Mouse (Mus musculus) limb, embryonic 14.5 days (tissue): ENCODE measurements around the gene Adk. TPM values are rescaled to one million over a fixed set of nuclear protein-coding genes. Genes with fewer than 3 reads are reported as not detected.

Experiments used
- ATAC-seq: fragments of 200-750 bp; cut with Nextera tagmentation; 2 replicates; pipeline ENCODE4 v1.8.0; 2017; ENCODE audit warnings: low read depth, moderate number of reproducible peaks, moderate TSS enrichment; ENCODE audit not compliant: low FRiP score
- DNase-seq: peaks from one replicate; pipeline ENCODE4 v3.0.0-alpha.2; 2015; ENCODE audit warnings: low spot score
- H3K27ac ChIP-seq: fragments of 300-500 bp; sonication (generic); replicated peaks from 2 replicates; pipeline ENCODE4 v1.5.1; 2014; ENCODE audit warnings: low read depth, mild to moderate bottlenecking, low read length, moderate library complexity, mixed read lengths
- H3K27me3 ChIP-seq: fragments of 300-500 bp; sonication (generic); 2 replicates; pipeline ENCODE4 v1.6.1; 2014; ENCODE audit warnings: low read length, mixed read lengths; ENCODE audit not compliant: control insufficient read depth, insufficient read depth
- H3K36me3 ChIP-seq: fragments of 300-500 bp; sonication (generic); 2 replicates; pipeline ENCODE4 v1.6.1; 2014; ENCODE audit warnings: mild to moderate bottlenecking, low read length, moderate library complexity, mixed read lengths; ENCODE audit not compliant: control insufficient read depth, insufficient read depth
- H3K4me1 ChIP-seq: fragments of 300-500 bp; sonication (generic); 2 replicates; pipeline ENCODE4 v1.6.1; 2014; ENCODE audit warnings: antibody characterized with exemption, low read length, mixed read lengths; ENCODE audit not compliant: control insufficient read depth, insufficient read depth
- H3K4me2 ChIP-seq: fragments of 300-500 bp; sonication (generic); replicated peaks from 2 replicates; pipeline ENCODE4 v1.6.1; 2014; ENCODE audit warnings: low read depth, mild to moderate bottlenecking, low read length, moderate library complexity; ENCODE audit not compliant: severe bottlenecking
- H3K4me3 ChIP-seq: fragments of 300-500 bp; sonication (generic); replicated peaks from 2 replicates; pipeline ENCODE4 v1.5.1; 2014; ENCODE audit warnings: low read length
- H3K9ac ChIP-seq: fragments of 300-500 bp; sonication (generic); 2 replicates; pipeline ENCODE4 v1.6.1; 2014; ENCODE audit warnings: mild to moderate bottlenecking, low read depth, low read length, moderate library complexity; ENCODE audit not compliant: severe bottlenecking
- H3K9me3 ChIP-seq: fragments of 300-500 bp; sonication (generic); 2 replicates; pipeline ENCODE4 v1.6.1; 2016; ENCODE audit warnings: low read length; ENCODE audit not compliant: control insufficient read depth
- POLR2A ChIP-seq: fragments of 200-500 bp; IDR thresholded peaks from 2 replicates; pipeline ENCODE4 v1.8.0; 2012; ENCODE audit warnings: inconsistent platforms, mild to moderate bottlenecking, moderate library complexity, borderline replicate concordance; ENCODE audit not compliant: insufficient read depth, insufficient read length; ENCODE audit errors: extremely low read depth
- WGBS: fragments of 180-500 bp; shearing (Covaris S2); extraction: QIAGEN DNeasy Blood & Tissue Kit; methylation state at CpG from one replicate; pipeline ENCODE4 v1.1.7; 2014; 5-methylcytosine and 5-hydroxymethylcytosine counted together
- polyA plus RNA-seq, 2 experiments: library from polyadenylated mRNA; depleted of rRNA in 1 of 2; stranded (reverse) in 1 of 2; unstranded in 1 of 2; fragments of >200 nt; fragmentation: Nextera tagmentation in 1 of 2; extraction: Ambion mirVana in 1 of 2; gene quantifications; 2 replicates each; pipeline versions ENCODE4 v1.2.1 to v1.2.3; 2012 to 2014

Gene Adk
- polyA plus RNA-seq, 2 experiments, result 55.6 to 140 TPM

DNA sequence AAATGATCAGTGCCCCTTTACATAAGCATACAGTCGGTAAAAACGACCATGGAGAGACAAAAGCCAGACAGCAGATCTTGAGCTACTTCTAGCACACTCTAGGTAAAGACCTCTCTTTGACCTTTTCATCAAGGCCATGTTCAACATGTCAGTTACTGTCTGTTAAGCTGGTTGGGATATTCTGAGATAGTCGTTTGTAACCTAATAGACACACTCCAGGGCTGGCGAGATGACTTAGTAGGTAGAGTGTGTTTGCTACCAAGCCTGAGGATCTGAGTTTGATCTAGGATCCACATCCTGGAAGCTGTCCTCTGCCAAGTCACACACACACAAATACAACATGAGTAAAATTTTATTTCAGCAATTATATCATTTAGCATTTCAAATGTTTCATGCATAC is 12.8 kb upstream of the Adk start:
- H3K9me3 ChIP-seq, result no peaks in the 10 kb centered on the region
- WGBS, result 90% methylated on average over 4 of the region's 4 CpGs

DNA sequence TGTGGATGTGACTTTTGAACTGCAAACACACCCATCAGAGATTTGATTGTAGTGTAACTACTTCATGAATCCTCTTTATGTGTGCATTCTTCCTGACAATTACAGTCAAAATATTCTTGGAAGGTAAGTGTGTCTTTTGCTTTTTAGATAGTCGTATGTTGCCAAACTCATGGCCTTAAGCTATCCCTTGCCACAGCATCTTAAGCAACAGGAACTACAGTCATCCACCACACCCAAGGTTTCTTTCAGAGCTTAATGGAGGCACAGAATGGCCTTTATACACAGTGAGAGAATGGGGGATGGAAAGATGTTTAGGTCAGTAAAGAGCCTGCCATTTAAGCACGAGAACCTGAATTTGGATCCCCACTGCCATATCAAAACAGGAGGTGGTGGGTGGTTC is 4.5 kb upstream of the Adk start:
- no peak for ATAC-seq
- Histone ChIP-seq H3K9ac (no peak overlapping the region), H3K27me3 (no peaks in the 10 kb centered on the region), H3K36me3 (peaks cover 15% of the 10 kb centered on the region), H3K4me3 (no peak overlapping the region), H3K4me1 (0 out of 2 replicates have a peak, but pooled peaks cover 3% of the 10 kb centered on the region), H3K9me3 (no peaks in the 10 kb centered on the region), H3K4me2 (no peak overlapping the region), H3K27ac (no peak overlapping the region)
- TF ChIP-seq POLR2A, result no peak
- 86% methylated on average over 2 of the region's 2 CpGs for WGBS
- DNase-seq, result no peak

More for the DNA sequence above, 12.8 kb upstream of the Adk start:
- no peak for TF ChIP-seq POLR2A
- no peak for ATAC-seq
- no peak overlapping the region for H3K4me3 ChIP-seq
- no peaks in the 10 kb centered on the region for H3K4me1 ChIP-seq
- H3K27me3 ChIP-seq, result no peaks in the 10 kb centered on the region
- H3K9ac ChIP-seq, result no peak overlapping the region
- H3K4me2 ChIP-seq, result no peak overlapping the region
- no peak overlapping the region for H3K27ac ChIP-seq
- no peak for DNase-seq
- peaks cover 44% of the 10 kb centered on the region for H3K36me3 ChIP-seq

DNA sequence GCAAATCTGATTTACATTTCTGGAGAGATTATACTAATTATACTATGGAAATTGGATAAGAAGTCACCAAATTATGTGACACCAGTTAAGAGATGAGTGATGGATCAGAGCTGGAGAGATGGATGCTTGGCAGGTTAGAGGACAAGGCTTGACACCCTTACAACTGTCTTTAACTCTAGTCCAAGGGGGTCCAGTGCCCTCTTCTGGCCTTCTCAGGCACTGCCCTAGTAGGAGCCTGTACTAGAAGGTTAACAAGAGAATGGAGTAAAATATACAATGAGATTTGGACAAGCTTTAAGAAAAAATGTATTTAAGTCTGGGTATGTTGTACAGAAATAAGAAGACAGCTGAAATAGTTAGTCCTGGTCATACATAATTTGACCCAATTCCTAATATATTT is 3.5 kb upstream of the Adk start:
- Histone ChIP-seq H3K4me2 (no peak overlapping the region), H3K36me3 (peaks cover 15% of the 10 kb centered on the region), H3K4me3 (no peak overlapping the region), H3K9me3 (no peaks in the 10 kb centered on the region), H3K27ac (no peak overlapping the region), H3K27me3 (no peaks in the 10 kb centered on the region), H3K9ac (no peak overlapping the region), H3K4me1 (0 out of 2 replicates have a peak, but pooled peaks cover 3% of the 10 kb centered on the region)
- no peak for TF ChIP-seq POLR2A
- no peak for ATAC-seq
- DNase-seq, result no peak

DNA sequence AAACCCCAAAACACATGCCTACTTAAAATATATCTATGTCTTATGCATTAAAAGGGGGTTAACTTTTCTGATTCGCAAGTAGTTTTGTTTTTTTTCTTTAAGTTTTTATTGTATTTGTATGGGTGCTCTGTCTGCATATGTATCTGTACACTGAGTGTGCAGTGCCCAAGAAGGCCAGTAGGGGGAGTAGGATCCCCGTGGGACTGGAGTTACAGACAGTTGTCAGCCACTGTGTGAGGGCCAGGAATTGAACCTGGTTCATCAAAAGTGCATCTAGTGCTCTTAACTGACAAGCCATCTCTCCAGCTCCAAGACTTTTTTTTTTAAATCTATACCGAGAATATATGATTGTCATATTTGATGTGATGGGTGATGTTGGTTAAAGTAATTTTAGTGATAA is 1.6 kb upstream of the Adk start:
- DNase-seq (no peak), ATAC-seq (no peak)
- H3K4me2 ChIP-seq, result peak overlapping the region; percentile 83; the same call in 1 of the 2 replicates
- no peaks in the 10 kb centered on the region for H3K9me3 ChIP-seq
- no peak overlapping the region for H3K9ac ChIP-seq
- H3K4me1 ChIP-seq, result 0 out of 2 replicates have a peak, but pooled peaks cover 3% of the 10 kb centered on the region
- TF ChIP-seq POLR2A, result no peak
- 0 out of 2 replicates have a peak, but pooled peaks cover 6% of the 10 kb centered on the region for H3K36me3 ChIP-seq
- no peak overlapping the region for H3K27ac ChIP-seq
- H3K27me3 ChIP-seq, result no peaks in the 10 kb centered on the region
- 78% methylated on average over 3 of the region's 3 CpGs for WGBS
- no peak overlapping the region for H3K4me3 ChIP-seq

DNA sequence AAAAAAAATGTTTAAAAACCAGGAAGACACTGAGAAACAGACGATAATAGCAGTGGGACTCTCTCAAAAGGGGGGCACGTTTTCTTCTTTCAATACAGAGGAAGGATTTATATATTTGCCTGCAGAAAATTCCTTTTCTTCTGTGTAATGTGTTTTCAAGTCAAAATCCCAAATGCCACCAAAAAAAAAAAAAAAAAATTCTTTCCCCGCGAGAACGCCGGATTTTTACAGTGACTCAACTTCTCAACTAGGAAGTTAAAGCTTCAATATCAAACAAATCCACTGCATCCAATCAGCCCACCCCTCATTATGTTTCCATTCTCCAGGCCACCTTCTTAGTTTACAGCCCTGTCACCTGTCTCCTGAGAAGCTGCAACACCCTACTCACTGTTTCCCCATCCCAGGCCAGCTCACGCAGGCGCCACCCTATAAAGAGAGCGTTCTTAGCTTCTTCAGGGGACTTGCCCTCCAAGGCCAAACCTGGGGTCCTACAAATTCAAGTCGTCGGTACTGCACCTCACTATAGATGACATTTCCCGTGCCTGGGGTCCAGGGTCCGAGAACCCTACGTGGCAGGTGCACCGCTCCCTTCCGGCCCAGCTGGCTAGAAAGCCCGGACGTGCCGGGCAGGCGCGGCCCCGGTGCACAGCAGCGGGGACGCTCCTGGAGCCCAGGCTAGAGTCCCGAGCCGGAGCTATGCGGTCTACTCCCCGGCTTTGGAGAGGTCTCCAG is 828 bp upstream of the Adk start:
- DNase-seq, result no peak
- 0 out of 2 replicates have a peak, but pooled peaks cover 3% of the 10 kb centered on the region for H3K4me1 ChIP-seq
- H3K27ac ChIP-seq, result peak overlapping the region; percentile 94
- no peak for TF ChIP-seq POLR2A
- H3K4me2 ChIP-seq, result peak overlapping the region; percentile 83
- H3K4me3 ChIP-seq, result peak overlapping the region; percentile 91
- ATAC-seq, result no peak; the same call in 1 of the 2 replicates
- 0 out of 2 replicates have a peak, but pooled peaks cover 4% of the 10 kb centered on the region for H3K36me3 ChIP-seq
- no peaks in the 10 kb centered on the region for H3K27me3 ChIP-seq
- WGBS, result 12% methylated on average over 22 of the region's 28 CpGs
- H3K9me3 ChIP-seq, result no peaks in the 10 kb centered on the region
- peak overlapping the region; percentile 77 for H3K9ac ChIP-seq
